Mouse (Mus musculus) cerebellum, adult 2 months (tissue): ENCODE measurements at regions not wholly inside any gene's neighbourhood (a gene's known extent, or its start where the extent isn't known, plus 50 kb on each side); places are given as distances from the start of the nearest gene placed in this dataset.

Experiments
- DNase-seq, 2 experiments: peaks; one replicate each; pipeline ENCODE4 v3.0.0; 2021
- H3K27ac ChIP-seq: fragments of 200-500 bp; 2 replicates; pipeline ENCODE4 v1.5.1; 2012; ENCODE audit warnings: low read length, control low read depth, inconsistent platforms; ENCODE audit not compliant: insufficient read depth
- H3K27me3 ChIP-seq: fragments of 200-500 bp; 2 replicates; pipeline ENCODE4 v1.6.1; 2012; ENCODE audit warnings: inconsistent platforms, mild to moderate bottlenecking, low read length, moderate library complexity; ENCODE audit not compliant: control insufficient read depth, insufficient read depth
- H3K4me1 ChIP-seq: fragments of 200-500 bp; 2 replicates; pipeline ENCODE4 v1.6.1; 2011; ENCODE audit warnings: low read length; ENCODE audit not compliant: control insufficient read depth, insufficient read depth
- H3K4me3 ChIP-seq: fragments of 200-500 bp; replicated peaks from 2 replicates; pipeline ENCODE3; 2011; ENCODE audit warnings: mild to moderate bottlenecking, low read depth, low read length, control low read depth; ENCODE audit not compliant: insufficient read depth
- CTCF ChIP-seq: fragments of 200-500 bp; IDR thresholded peaks from 2 replicates; pipeline ENCODE4 v1.5.1; 2011; ENCODE audit warnings: low read depth, mild to moderate bottlenecking, control low read depth, low read length, moderate library complexity, borderline replicate concordance; ENCODE audit not compliant: insufficient read depth
- POLR2A ChIP-seq: fragments of 200-500 bp; IDR thresholded peaks from 2 replicates; pipeline ENCODE4 v1.6.1; 2011; ENCODE audit warnings: low read length, control low read depth, borderline replicate concordance; ENCODE audit not compliant: insufficient read depth
- WGBS: fragments of 180-500 bp; shearing (Covaris S2); methylation state at CpG from one replicate; pipeline ENCODE4 v1.1.7; 2018; 5-methylcytosine and 5-hydroxymethylcytosine counted together

- H3K27ac ChIP-seq, result no peak overlapping the region
- H3K4me3 ChIP-seq, result no peak overlapping the region
- no peaks in the 10 kb centered on the region for H3K27me3 ChIP-seq
- TF ChIP-seq CTCF (no peak), POLR2A (no peak)
- H3K4me1 ChIP-seq, result peaks cover 25% of the 10 kb centered on the region
- 96% methylated on average over 6 of the region's 6 CpGs for WGBS
- DNase-seq, result no peak
Observed at GRCm38 (mm10) chr14:67145046-67145445, 1136.0 kb upstream of the Gulo start.

GRCm38 (mm10) chr14:67144461-67144985 is 1135.5 kb upstream of the Gulo start:
- WGBS, result 63% methylated on average over 4 of the region's 4 CpGs
- TF ChIP-seq CTCF (no peak), POLR2A (no peak)

GRCm38 (mm10) chr14:67143826-67144225 is 1134.8 kb upstream of the Gulo start:
- Histone ChIP-seq H3K27me3 (no peaks in the 10 kb centered on the region), H3K4me1 (peaks cover 25% of the 10 kb centered on the region), H3K27ac (no peak overlapping the region), H3K4me3 (no peak overlapping the region)
- DNase-seq, result no peak
- 84% methylated on average over 6 of the region's 6 CpGs for WGBS
- no peak for TF ChIP-seq POLR2A
- TF ChIP-seq CTCF, result no peak

More at GRCm38 (mm10) chr14:67144461-67144985, 1135.5 kb upstream of the Gulo start:
- Histone ChIP-seq H3K27ac (no peak overlapping the region), H3K4me3 (no peak overlapping the region), H3K27me3 (no peaks in the 10 kb centered on the region), H3K4me1 (peaks cover 25% of the 10 kb centered on the region)
- no peak for DNase-seq

GRCm38 (mm10) chr14:67142556-67143250 is 1133.7 kb upstream of the Gulo start:
- 25% methylated on average over 6 of the region's 6 CpGs for WGBS
- Histone ChIP-seq H3K27me3 (no peaks in the 10 kb centered on the region), H3K4me1 (peaks cover 25% of the 10 kb centered on the region), H3K4me3 (no peak overlapping the region), H3K27ac (peak overlapping the region; percentile 75; the same call in 1 of the 2 replicates)
- peak; percentile 62 to 77 for DNase-seq
- no peak for TF ChIP-seq POLR2A
- TF ChIP-seq CTCF, result no peak

- no peak overlapping the region for H3K4me3 ChIP-seq
- H3K4me1 ChIP-seq, result peaks cover 25% of the 10 kb centered on the region
- WGBS, result 9% methylated on average over 15 of the region's 15 CpGs
- peak overlapping the region; percentile 58 for H3K27ac ChIP-seq
- H3K27me3 ChIP-seq, result no peaks in the 10 kb centered on the region
- TF ChIP-seq POLR2A, result no peak; the same call in 1 of the 2 replicates
- TF ChIP-seq CTCF, result no peak
- peak; percentile 63 to 64 for DNase-seq
Observed at GRCm38 (mm10) chr14:67141581-67142441, 1132.8 kb upstream of the Gulo start.

- DNase-seq, result no peak
- WGBS, result 40% methylated on average over 7 of the region's 7 CpGs
- Histone ChIP-seq H3K27me3 (no peaks in the 10 kb centered on the region), H3K4me1 (peaks cover 25% of the 10 kb centered on the region), H3K4me3 (no peak overlapping the region), H3K27ac (no peak overlapping the region)
- TF ChIP-seq CTCF (no peak), POLR2A (no peak)
Observed at GRCm38 (mm10) chr14:67141151-67141550, 1132.1 kb upstream of the Gulo start.

- no peaks in the 10 kb centered on the region for H3K27me3 ChIP-seq
- DNase-seq, result no peak
- no peak for TF ChIP-seq CTCF
- TF ChIP-seq POLR2A, result no peak
- peaks cover 25% of the 10 kb centered on the region for H3K4me1 ChIP-seq
- no peak overlapping the region for H3K4me3 ChIP-seq
- no peak overlapping the region for H3K27ac ChIP-seq
Observed at GRCm38 (mm10) chr14:67139674-67140073, 1130.7 kb upstream of the Gulo start.
